Mouse (Mus musculus): ENCODE measurements around the gene Zfp746. TPM values are rescaled to one million over a fixed set of nuclear protein-coding genes. Genes with fewer than 3 reads are reported as not detected.

Zfp746 gene
- polyA plus RNA-seq, 1 experiment = 17.4 TPM

DNA sequence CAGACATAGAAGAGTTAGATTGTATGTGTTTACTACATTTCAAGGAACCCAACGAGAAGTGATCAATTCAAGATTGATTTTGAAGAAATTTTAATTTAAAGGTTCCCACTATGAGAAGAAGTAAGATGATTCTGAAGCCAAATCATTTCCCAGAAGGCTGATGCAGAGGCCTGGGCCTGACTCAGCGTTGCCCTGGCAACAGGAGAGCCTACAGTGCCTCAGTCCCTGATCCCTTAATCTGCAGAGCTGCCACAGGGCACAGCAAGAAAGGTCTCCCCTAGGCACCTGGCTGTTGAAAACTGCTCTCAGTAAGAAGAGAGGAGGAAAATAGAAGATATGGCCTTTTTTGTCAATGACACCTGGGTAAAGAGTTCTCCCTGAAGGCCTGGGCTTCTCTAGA lies 66.4 kb downstream of the Zfp746 start:
- Histone ChIP-seq H3K36me3 (ENCODE audit: control insufficient read depth, insufficient read depth, low read length) (no peaks in the 10 kb centered on the region), H3K4me1 (ENCODE audit: control insufficient read depth, insufficient read depth, low read length) (peaks cover 24% of the 10 kb centered on the region), H3K4me3 (ENCODE audit: control insufficient read depth, low read depth, low read length) (no peak overlapping the region), H3K27me3 (ENCODE audit: control insufficient read depth, insufficient read depth, low read length) (no peaks in the 10 kb centered on the region), H3K27ac (ENCODE audit: control insufficient read depth, insufficient read depth, low read depth, low read length) (no peak overlapping the region)
- TF ChIP-seq POLR2A (IDR thresholded peaks at IDR 0.05; ENCODE audit: control insufficient read depth, low read depth, low read length) = no peak
- TF ChIP-seq CTCF (IDR thresholded peaks at IDR 0.05; ENCODE audit: control insufficient read depth, insufficient read depth, insufficient replicate concordance, low read depth, low read length) = no peak

DNA sequence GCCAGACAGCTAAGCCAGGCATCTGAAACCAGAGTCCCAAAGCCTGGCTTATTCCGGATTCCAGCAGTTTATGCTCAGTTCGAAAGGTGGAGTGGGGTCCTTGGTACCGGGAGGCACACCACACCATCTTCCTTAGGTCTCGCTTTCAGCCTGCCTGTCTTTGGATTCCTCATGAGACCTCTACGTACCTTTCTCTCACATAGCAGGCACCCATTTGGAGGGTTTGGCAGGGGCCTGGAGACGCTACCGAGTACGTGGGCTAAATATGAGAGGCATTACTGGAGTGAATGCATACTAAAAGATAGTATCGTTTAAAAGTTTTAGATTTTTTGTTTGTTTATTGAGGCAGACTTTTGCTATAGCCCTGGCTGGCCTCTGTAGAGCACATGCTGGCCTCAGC lies 69.6 kb downstream of the Zfp746 start:
- no peaks in the 10 kb centered on the region for H3K27me3 ChIP-seq (ENCODE audit: control insufficient read depth, insufficient read depth, low read length)
- H3K4me3 ChIP-seq (ENCODE audit: control insufficient read depth, low read depth, low read length) = peak overlapping the region; percentile 62
- no peaks in the 10 kb centered on the region for H3K36me3 ChIP-seq (ENCODE audit: control insufficient read depth, insufficient read depth, low read length)
- H3K27ac ChIP-seq (ENCODE audit: control insufficient read depth, insufficient read depth, low read depth, low read length) = peak overlapping the region; percentile 76; the same call in 1 of the 2 replicates
- TF ChIP-seq POLR2A (IDR thresholded peaks at IDR 0.05; ENCODE audit: control insufficient read depth, low read depth, low read length) (no peak), CTCF (IDR thresholded peaks at IDR 0.05; ENCODE audit: control insufficient read depth, insufficient read depth, insufficient replicate concordance, low read depth, low read length) (no peak)
- H3K4me1 ChIP-seq (ENCODE audit: control insufficient read depth, insufficient read depth, low read length) = peaks cover 15% of the 10 kb centered on the region

DNA sequence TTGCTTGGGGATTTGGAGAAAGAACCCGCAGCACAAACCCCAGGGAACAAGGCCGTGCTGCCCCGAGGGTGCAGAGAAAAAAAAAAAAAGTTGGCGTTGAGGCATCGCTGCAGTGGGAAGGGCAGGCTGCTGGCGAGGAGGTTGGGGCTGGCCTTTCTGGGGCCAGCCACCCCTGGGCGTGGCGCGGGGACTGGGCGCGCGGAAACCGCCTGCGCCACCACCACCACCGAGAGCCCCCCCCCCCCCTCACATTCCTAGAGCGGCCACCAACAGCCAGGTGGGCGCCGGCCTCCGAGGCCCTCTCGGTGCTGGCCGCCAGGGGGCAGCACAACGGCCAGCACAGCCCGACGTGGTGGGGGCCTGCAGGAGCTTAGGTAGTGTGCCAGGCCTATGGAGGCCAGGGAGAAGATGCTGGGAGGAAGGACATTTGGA lies 70.3 kb downstream of the Zfp746 start:
- Histone ChIP-seq H3K4me1 (ENCODE audit: control insufficient read depth, insufficient read depth, low read length) (peaks cover 15% of the 10 kb centered on the region), H3K4me3 (ENCODE audit: control insufficient read depth, low read depth, low read length) (peak overlapping the region; percentile 62), H3K36me3 (ENCODE audit: control insufficient read depth, insufficient read depth, low read length) (no peaks in the 10 kb centered on the region), H3K27ac (ENCODE audit: control insufficient read depth, insufficient read depth, low read depth, low read length) (no peak overlapping the region; the same call in none of the 2 replicates), H3K27me3 (ENCODE audit: control insufficient read depth, insufficient read depth, low read length) (no peaks in the 10 kb centered on the region)
- peak; percentile 64; the same call in 1 of the 2 replicates for TF ChIP-seq POLR2A (IDR thresholded peaks at IDR 0.05; ENCODE audit: control insufficient read depth, low read depth, low read length)
- TF ChIP-seq CTCF (IDR thresholded peaks at IDR 0.05; ENCODE audit: control insufficient read depth, insufficient read depth, insufficient replicate concordance, low read depth, low read length) = peak; percentile 91

Other genes starting within 250 kb of the Zfp746 start
- gene Zfp282, start 209.4 kb downstream of the Zfp746 start, polyA plus RNA-seq (2012; rRNA removed) = 1.2 and 1.4 TPM in 2 replicates
- 11.3 and 12.3 TPM in 2 replicates for gene Zfp212, start 166.1 kb downstream of the Zfp746 start, polyA plus RNA-seq (2012; rRNA removed)
- 62.3 and 67.9 TPM in 2 replicates for gene Zfp956, start 133.2 kb downstream of the Zfp746 start, polyA plus RNA-seq (2012; rRNA removed)
- gene Zfp777, start 37.7 kb downstream of the Zfp746 start, polyA plus RNA-seq (2012; rRNA removed) = 3.0 and 5.2 TPM in 2 replicates